Mouse (Mus musculus) layer of hippocampus, postnatal 25 days (tissue): ENCODE measurements around the gene Pex14. TPM values are rescaled to one million over a fixed set of nuclear protein-coding genes. Genes with fewer than 3 reads are reported as not detected.
A peak's percentile ranks its signal among the peaks of the same experiment; 100 is the strongest.

ENCODE experiments used
- DNase-seq, 2 experiments: peaks; one replicate each; pipeline ENCODE4 v3.0.0; 2022; ENCODE audit warnings: mixed read lengths in 2 of 2, low spot score in 1 of 2; ENCODE audit errors: extremely low spot score in 1 of 2
- total RNA-seq, 2 experiments: library from RNA; stranded (reverse); gene quantifications; 2 replicates each; pipeline ENCODE4 v1.2.3; 2021

Gene Pex14
- total RNA-seq, 2 experiments from 2014 or later = 44.8 to 45.0 TPM

GRCm38 (mm10) chr4:148961081-148961480 lies 138.6 kb downstream of the Pex14 start:
- DNase-seq = no peak

- no peak for DNase-seq
These were observed 139.7 kb downstream of the Pex14 start for GRCm38 (mm10) chr4:148960011-148960410.

GRCm38 (mm10) chr4:148955131-148955813 lies 144.4 kb downstream of the Pex14 start:
- DNase-seq = no peak

GRCm38 (mm10) chr4:148952328-148953222 lies 147.1 kb downstream of the Pex14 start:
- no peak for DNase-seq

- peak; percentile 30 to 37 for DNase-seq
These were observed 147.8 kb downstream of the Pex14 start for GRCm38 (mm10) chr4:148951821-148952291.

- peak; percentile 57 for DNase-seq
These were observed 148.6 kb downstream of the Pex14 start for GRCm38 (mm10) chr4:148950932-148951650.

- no peak for DNase-seq
These were observed 149.2 kb downstream of the Pex14 start for GRCm38 (mm10) chr4:148950487-148950886.

- DNase-seq = no peak
These were observed 151.8 kb downstream of the Pex14 start for GRCm38 (mm10) chr4:148947833-148948388.

GRCm38 (mm10) chr4:148946071-148946470 lies 153.6 kb downstream of the Pex14 start:
- DNase-seq = no peak

GRCm38 (mm10) chr4:148945476-148945881 lies 154.2 kb downstream of the Pex14 start:
- no peak for DNase-seq

GRCm38 (mm10) chr4:148943099-148943498 lies 156.6 kb downstream of the Pex14 start:
- no peak for DNase-seq

- DNase-seq = no peak
These were observed 158.4 kb downstream of the Pex14 start for GRCm38 (mm10) chr4:148941321-148941720.

GRCm38 (mm10) chr4:148940674-148941211 lies 158.9 kb downstream of the Pex14 start:
- peak in 1 of 2 experiments; percentile 24 for DNase-seq

GRCm38 (mm10) chr4:148938546-148938945 lies 161.1 kb downstream of the Pex14 start:
- DNase-seq = no peak

- DNase-seq = no peak
These were observed 162.9 kb downstream of the Pex14 start for GRCm38 (mm10) chr4:148936727-148937126.

- DNase-seq = no peak
These were observed 163.6 kb downstream of the Pex14 start for GRCm38 (mm10) chr4:148936111-148936510.

- peak; percentile 30 to 35 for DNase-seq
These were observed 164.5 kb downstream of the Pex14 start for GRCm38 (mm10) chr4:148935211-148935610.

GRCm38 (mm10) chr4:148933109-148933508 lies 166.6 kb downstream of the Pex14 start:
- DNase-seq = no peak

GRCm38 (mm10) chr4:148930721-148931229 lies 168.9 kb downstream of the Pex14 start:
- no peak for DNase-seq

GRCm38 (mm10) chr4:148928876-148929275 lies 170.8 kb downstream of the Pex14 start:
- no peak for DNase-seq
